Mouse (Mus musculus) megakaryocyte progenitor cell, adult 5-6 weeks (primary cell): ENCODE measurements around the gene Agbl2. TPM values are rescaled to one million over a fixed set of nuclear protein-coding genes. Genes with fewer than 3 reads are reported as not detected.

Source experiments
- ATAC-seq: replicated peaks from 2 replicates; pipeline ENCODE4 v1.8.0; 2016; ENCODE audit warnings: mild to moderate bottlenecking, moderate TSS enrichment, inconsistent platforms; ENCODE audit not compliant: poor library complexity
- total RNA-seq, 2 experiments: library from RNA; stranded (forward) in 1 of 2; stranded (reverse) in 1 of 2; fragments of 157-497, 149-512 nt in 1 of 2; fragments of 200-1000 nt in 1 of 2; gene quantifications; 2 replicates each; pipeline versions ENCODE4 v1.2.3 to v1.2.4; 2015 to 2017

The Agbl2 gene
- total RNA-seq, 2 experiments from 2014 or later: 0.12 TPM

- peak; percentile 84 for ATAC-seq
Observed at GRCm38 (mm10) chr2:90870136-90870601, 87.6 kb downstream of the Agbl2 start.

GRCm38 (mm10) chr2:90871180-90871961, 88.8 kb downstream of the Agbl2 start:
- no peak for ATAC-seq

- ATAC-seq: no peak
Observed at GRCm38 (mm10) chr2:90874025-90874424, 91.5 kb downstream of the Agbl2 start.

- ATAC-seq: no peak
Observed at GRCm38 (mm10) chr2:90875239-90875638, 92.7 kb downstream of the Agbl2 start.

GRCm38 (mm10) chr2:90877584-90878259, 95.2 kb downstream of the Agbl2 start:
- ATAC-seq: no peak

GRCm38 (mm10) chr2:90879419-90879818, 96.9 kb downstream of the Agbl2 start:
- peak; percentile 42; the same call in 1 of the 2 replicates for ATAC-seq

- no peak; the same call in 1 of the 2 replicates for ATAC-seq
Observed at GRCm38 (mm10) chr2:90880144-90880785, 97.7 kb downstream of the Agbl2 start.

GRCm38 (mm10) chr2:90881824-90882223, 99.3 kb downstream of the Agbl2 start:
- ATAC-seq: no peak

Other genes starting within 250 kb of the Agbl2 start
- gene Ptprj, start 202.1 kb upstream of the Agbl2 start, total RNA-seq (2015): 17.2 and 20.2 TPM in 2 replicates
- gene Ptprj, start 202.1 kb upstream of the Agbl2 start, total RNA-seq (2017): 15.4 and 17.2 TPM in 2 replicates
- gene Nup160, start 105.5 kb upstream of the Agbl2 start, total RNA-seq (2015): 79.3 and 81.3 TPM in 2 replicates
- gene Nup160, start 105.5 kb upstream of the Agbl2 start, total RNA-seq (2017): 50.9 and 61.7 TPM in 2 replicates
- 80.6 and 99.0 TPM in 2 replicates for gene Fnbp4, start 37.4 kb upstream of the Agbl2 start, total RNA-seq (2015)
- gene Fnbp4, start 37.4 kb upstream of the Agbl2 start, total RNA-seq (2017): 108 and 140 TPM in 2 replicates
- gene Mtch2, start 64.4 kb downstream of the Agbl2 start, total RNA-seq (2015): 155 and 176 TPM in 2 replicates
- 170 and 182 TPM in 2 replicates for gene Mtch2, start 64.4 kb downstream of the Agbl2 start, total RNA-seq (2017)
- not detected in 2 replicates for gene C1qtnf4, start 103.1 kb downstream of the Agbl2 start, total RNA-seq (2015)
- not detected in 2 replicates for gene C1qtnf4, start 103.1 kb downstream of the Agbl2 start, total RNA-seq (2017)
- gene Kbtbd4, start 122.0 kb downstream of the Agbl2 start, total RNA-seq (2015): 10.0 and 16.4 TPM in 2 replicates
- 15.1 and 17.6 TPM in 2 replicates for gene Kbtbd4, start 122.0 kb downstream of the Agbl2 start, total RNA-seq (2017)
- gene Ndufs3, start 122.1 kb downstream of the Agbl2 start, total RNA-seq (2015): 156 and 172 TPM in 2 replicates
- 68.0 and 89.2 TPM in 2 replicates for gene Ndufs3, start 122.1 kb downstream of the Agbl2 start, total RNA-seq (2017)
- gene Celf1, start 157.7 kb downstream of the Agbl2 start, total RNA-seq (2015): 34.0 and 42.8 TPM in 2 replicates
- gene Celf1, start 157.7 kb downstream of the Agbl2 start, total RNA-seq (2017): 23.7 and 37.6 TPM in 2 replicates